Mouse (Mus musculus) large intestine, adult 2 months (tissue): Measurements from ENCODE around the gene Mst1r. TPM values are rescaled to one million over a fixed set of nuclear protein-coding genes. Genes with fewer than 3 reads are reported as not detected.

Experiments used
- polyA plus RNA-seq: library from polyadenylated mRNA; depleted of rRNA; stranded (reverse); fragments of >200 nt; gene quantifications from 2 replicates; pipeline ENCODE4 v1.2.3, GENCODE M21; 2012; rRNA removed

The Mst1r gene
- polyA plus RNA-seq, 1 experiment = 77.1 TPM

Other genes with a start within 250 kb of the Mst1r start
- gene Slc38a3, start 237.3 kb upstream of the Mst1r start, polyA plus RNA-seq = 1.5 and 1.7 TPM in 2 replicates
- 0.35 and 0.55 TPM in 2 replicates for gene Gnat1, start 227.2 kb upstream of the Mst1r start, polyA plus RNA-seq
- gene Sema3f, start 196.4 kb upstream of the Mst1r start, polyA plus RNA-seq = 14.1 and 20.1 TPM in 2 replicates
- 37.9 and 62.1 TPM in 2 replicates for gene Rbm5, start 135.9 kb upstream of the Mst1r start, polyA plus RNA-seq
- gene Rbm6, start 33.6 kb upstream of the Mst1r start, polyA plus RNA-seq = 19.0 and 24.5 TPM in 2 replicates
- 67.5 and 92.5 TPM in 2 replicates for gene Mon1a, start 18.7 kb upstream of the Mst1r start, polyA plus RNA-seq
- not detected in 2 replicates for gene Actl11, start 21.6 kb downstream of the Mst1r start, polyA plus RNA-seq
- gene Camkv, start 28.8 kb downstream of the Mst1r start, polyA plus RNA-seq = 0.02 TPM in 1 of 2 replicates, not detected in the other
- gene Traip, start 43.3 kb downstream of the Mst1r start, polyA plus RNA-seq = 3.7 and 5.1 TPM in 2 replicates
- 114 and 158 TPM in 2 replicates for gene Uba7, start 68.6 kb downstream of the Mst1r start, polyA plus RNA-seq
- gene Gm20661, start 76.2 kb downstream of the Mst1r start, polyA plus RNA-seq = 0.14 TPM in 1 of 2 replicates, not detected in the other
- gene Inka1, start 79.0 kb downstream of the Mst1r start, polyA plus RNA-seq = 3.0 and 3.4 TPM in 2 replicates
- 1.0 and 1.7 TPM in 2 replicates for gene Cdhr4, start 85.6 kb downstream of the Mst1r start, polyA plus RNA-seq
- gene Gm20662, start 89.5 kb downstream of the Mst1r start, polyA plus RNA-seq = 0.86 and 1.3 TPM in 2 replicates
- gene Ip6k1, start 95.6 kb downstream of the Mst1r start, polyA plus RNA-seq = 57.1 and 90.1 TPM in 2 replicates
- gene Gmppb, start 142.4 kb downstream of the Mst1r start, polyA plus RNA-seq = 75.3 and 77.6 TPM in 2 replicates
- gene Amigo3, start 146.3 kb downstream of the Mst1r start, polyA plus RNA-seq = 10.7 and 12.7 TPM in 2 replicates
- gene Mst1, start 173.6 kb downstream of the Mst1r start, polyA plus RNA-seq = 0.26 and 0.56 TPM in 2 replicates
- 47.7 and 86.0 TPM in 2 replicates for gene Rnf123, start 176.5 kb downstream of the Mst1r start, polyA plus RNA-seq
- gene Apeh, start 187.7 kb downstream of the Mst1r start, polyA plus RNA-seq = 173 and 195 TPM in 2 replicates